In the genomic region with DNA sequence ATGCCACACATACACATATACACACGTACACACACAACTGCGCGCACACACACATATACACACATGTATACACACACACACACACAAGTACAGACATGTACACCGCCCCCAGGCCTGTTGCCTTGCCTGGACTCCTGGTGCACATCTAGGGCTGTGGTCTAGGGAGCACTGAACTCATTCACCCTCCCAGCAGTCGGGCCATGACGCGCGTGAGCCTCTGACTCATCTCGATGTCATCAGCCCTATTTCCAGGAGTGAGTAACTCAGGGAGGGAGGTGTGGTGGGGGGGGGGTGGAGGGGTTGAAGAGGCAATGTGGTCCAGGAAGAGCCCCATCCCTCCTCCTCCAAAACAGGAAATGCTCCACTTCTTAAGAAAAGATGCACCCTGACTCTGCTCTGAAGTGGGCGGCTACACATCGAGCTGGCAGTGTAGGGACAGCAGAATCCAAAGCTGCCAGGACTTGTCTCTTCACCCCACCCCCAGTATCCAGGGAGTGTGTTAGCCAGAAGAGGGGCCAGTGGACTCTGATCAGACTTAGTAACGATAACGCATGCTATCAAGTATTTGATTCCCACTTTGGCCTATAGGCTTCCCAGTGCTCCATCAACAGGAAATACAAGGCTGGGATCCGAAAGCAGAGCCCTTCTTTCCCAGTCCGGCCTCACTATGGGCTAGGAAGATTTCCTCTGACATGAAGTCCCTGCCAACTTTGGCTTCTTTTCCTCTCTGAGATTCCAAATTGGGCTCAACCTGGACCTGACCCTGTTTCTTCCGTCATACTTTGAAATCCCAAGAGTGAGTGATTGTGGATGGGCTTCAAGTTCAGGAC, we compare ENCODE assay signal across 11 mouse cellular contexts. TPM values are rescaled to one million over a fixed set of nuclear protein-coding genes. Genes with fewer than 3 reads are reported as not detected.
DNase-seq lines count a peak whose midpoint lies in the region; ATAC-seq lines count a peak whose summit lies in the region.
"Had no signal": no experiment of that assay in that cellular context is flagged by ENCODE, and none has a peak within 500 bp of the region (broad histone marks: within the 10 kb centered on the region; RNA-seq: fewer than 3 reads in every experiment).

No protein-coding gene starts in this region.

- no peaks in the 10 kb centered on the region for H3K4me1 ChIP-seq in heart, embryonic 16.5 days (ENCODE audit: control insufficient read depth, insufficient read depth, low read length)
- peaks cover 7% of the 10 kb centered on the region; the same call in 1 of the 2 replicates for H3K4me1 ChIP-seq in stomach, embryonic 15.5 days
- H3K4me1 ChIP-seq: hindbrain, embryonic 15.5 days; limb, embryonic 12.5 days had no signal

- WGBS in heart, embryonic 16.5 days = 61% methylated on average over 16 of the region's 16 CpGs
- 77% methylated on average over 16 of the region's 16 CpGs for WGBS in stomach, embryonic 15.5 days

- no peaks in the 10 kb centered on the region for H3K27me3 ChIP-seq in heart, embryonic 16.5 days (ENCODE audit: control insufficient read depth, insufficient read depth, low read length)
- H3K27me3 ChIP-seq in stomach, embryonic 15.5 days (replicated peaks) = no peaks in the 10 kb centered on the region
- H3K27me3 ChIP-seq: hindbrain, embryonic 15.5 days; limb, embryonic 12.5 days had no signal

- H3K9me3 ChIP-seq in heart, embryonic 16.5 days (replicated peaks; ENCODE audit: control insufficient read depth, low read length) = no peaks in the 10 kb centered on the region
- no peaks in the 10 kb centered on the region for H3K9me3 ChIP-seq in stomach, embryonic 15.5 days
- H3K9me3 ChIP-seq: hindbrain, embryonic 15.5 days; limb, embryonic 12.5 days had no signal

- no peak overlapping the region for H3K4me3 ChIP-seq in heart, embryonic 16.5 days (ENCODE audit: low read length)
- H3K4me3 ChIP-seq in stomach, embryonic 15.5 days (replicated peaks) = no peak overlapping the region
- H3K4me3 ChIP-seq: erythroblast, embryonic 14.5 days; hindbrain, embryonic 15.5 days; limb, embryonic 12.5 days had no signal

- no peaks in the 10 kb centered on the region for H3K36me3 ChIP-seq in heart, embryonic 16.5 days (ENCODE audit: control insufficient read depth, insufficient read depth)
- no peaks in the 10 kb centered on the region for H3K36me3 ChIP-seq in stomach, embryonic 15.5 days
- H3K36me3 ChIP-seq: hindbrain, embryonic 15.5 days; limb, embryonic 12.5 days had no signal

- H3K27ac ChIP-seq in heart, embryonic 16.5 days (ENCODE audit: low read length) = no peak overlapping the region
- no peak overlapping the region for H3K27ac ChIP-seq in stomach, embryonic 15.5 days
- H3K27ac ChIP-seq: hindbrain, embryonic 15.5 days; limb, embryonic 12.5 days had no signal

- ATAC-seq in CD4-positive, CD25-positive, alpha-beta regulatory T cell, adult 4 months = no peak
- ATAC-seq in heart, embryonic 16.5 days (replicated peaks; ENCODE audit: extremely low read depth, insufficient read depth, low FRiP score) = peak; percentile 55
- ATAC-seq in stomach, embryonic 15.5 days (ENCODE audit: insufficient read depth, low FRiP score, low read depth) = peak; percentile 61; the same call in 1 of the 2 replicates

- H3K4me2 ChIP-seq in heart, embryonic 16.5 days (ENCODE audit: low read depth, low read length) = no peak overlapping the region
- no peak overlapping the region for H3K4me2 ChIP-seq in stomach, embryonic 15.5 days
- H3K4me2 ChIP-seq: hindbrain, embryonic 15.5 days; limb, embryonic 12.5 days had no signal

- H3K9ac ChIP-seq in heart, embryonic 16.5 days (ENCODE audit: low read length) = no peak overlapping the region
- no peak overlapping the region for H3K9ac ChIP-seq in stomach, embryonic 15.5 days
- H3K9ac ChIP-seq: hindbrain, embryonic 15.5 days; limb, embryonic 12.5 days had no signal

- peak; percentile 43 for DNase-seq in CD4-positive, CD25-positive, alpha-beta regulatory T cell, adult 2 months (ENCODE audit: low read depth, low spot score)
- peak; percentile 7 for DNase-seq in right cerebral cortex, adult 18-20 months
- no peak for DNase-seq in right cerebral cortex, postnatal 10 days (ENCODE audit: low spot score in 2 of 2)
- DNase-seq in spleen, postnatal 4 days (ENCODE audit: low spot score in 2 of 2) = no peak
- no peak for DNase-seq in ovary, postnatal 36 days (ENCODE audit: low spot score)

RNA-seq across cellular contexts. Expression of gene Plb1, which starts 40.3 kb away (rescaled TPM):
- not detected for polyA plus RNA-seq in CD4-positive, CD25-positive, alpha-beta regulatory T cell, adult 4 months (2017; shearing (Covaris generic))
- polyA plus RNA-seq in heart, embryonic 16.5 days (2015; fragmentation: Nextera tagmentation; extraction: Ambion mirVana) = 2.5 and 3.8 TPM in 2 replicates
- polyA plus RNA-seq in stomach, embryonic 15.5 days (2015; fragmentation: Nextera tagmentation; extraction: Ambion mirVana) = 0.93 and 0.98 TPM in 2 replicates
- polyA plus RNA-seq: hindbrain, embryonic 15.5 days had no signal

RNA-seq across cellular contexts. Expression of gene Fosl2, which starts 56.6 kb away (rescaled TPM):
- 1 to 10 TPM; 1.5 to 1.9 TPM for polyA plus RNA-seq in CD4-positive, CD25-positive, alpha-beta regulatory T cell, adult 4 months (2017; shearing (Covaris generic))
- 2.4 and 2.5 TPM in 2 replicates for polyA plus RNA-seq in heart, embryonic 16.5 days (2015; fragmentation: Nextera tagmentation; extraction: Ambion mirVana)
- 11.4 and 11.5 TPM in 2 replicates for polyA plus RNA-seq in stomach, embryonic 15.5 days (2015; fragmentation: Nextera tagmentation; extraction: Ambion mirVana)

Comparison
In these comparisons a context has a peak if more than half of its experiments do, and no peak if none do; other contexts are left out.
1. DNase-seq: peak in CD4-positive, CD25-positive, alpha-beta regulatory T cell, adult 2 months (single experiment) and right cerebral cortex, adult 18-20 months (single experiment); none in right cerebral cortex, postnatal 10 days (0 of 2), spleen, postnatal 4 days (0 of 2) and ovary, postnatal 36 days (single experiment).